7 mouse cellular contexts compared by ENCODE assay signal in the genomic region with DNA sequence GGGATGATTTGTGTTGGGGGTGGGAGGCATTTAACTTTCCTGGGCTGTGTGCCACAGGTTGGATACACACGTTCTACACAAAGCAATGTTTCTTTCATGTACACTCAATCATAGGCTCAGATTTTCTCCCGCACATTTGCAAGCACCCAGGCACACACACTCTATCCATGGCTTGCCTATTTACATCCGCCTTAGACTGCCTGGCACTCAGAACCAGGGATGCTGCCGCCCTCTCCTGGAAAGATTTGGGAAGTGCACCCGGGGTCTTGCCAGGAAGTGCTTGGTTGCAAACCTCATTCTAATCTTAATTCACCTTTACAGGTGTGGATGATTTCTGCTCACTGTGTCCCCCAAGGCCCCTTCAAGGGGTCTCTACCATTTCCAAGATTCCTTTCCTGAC.
DNase-seq lines count a peak whose midpoint lies in the region; ATAC-seq lines count a peak whose summit lies in the region.

No protein-coding gene starts in this region.

- no peak overlapping the region for H3K27ac ChIP-seq in intestine, embryonic 14.5 days (ENCODE audit: low read depth)
- H3K27ac ChIP-seq in midbrain, embryonic 14.5 days (replicated peaks; ENCODE audit: low read depth, low read length), result no peak overlapping the region

- H3K9ac ChIP-seq in intestine, embryonic 14.5 days (ENCODE audit: low read length), result no peak overlapping the region
- H3K9ac ChIP-seq in midbrain, embryonic 14.5 days (replicated peaks; ENCODE audit: low read length), result no peak overlapping the region

- H3K9me3 ChIP-seq in intestine, embryonic 14.5 days (ENCODE audit: control insufficient read depth, low read length), result no peaks in the 10 kb centered on the region
- no peaks in the 10 kb centered on the region for H3K9me3 ChIP-seq in midbrain, embryonic 14.5 days (ENCODE audit: control insufficient read depth, low read length)

- H3K4me3 ChIP-seq in intestine, embryonic 14.5 days (ENCODE audit: low read depth, low read length), result no peak overlapping the region
- H3K4me3 ChIP-seq in midbrain, embryonic 14.5 days (replicated peaks; ENCODE audit: low read depth, low read length), result no peak overlapping the region

- no peaks in the 10 kb centered on the region for H3K27me3 ChIP-seq in intestine, embryonic 14.5 days (replicated peaks; ENCODE audit: control insufficient read depth, insufficient read depth, low read length)
- H3K27me3 ChIP-seq in midbrain, embryonic 14.5 days (ENCODE audit: control insufficient read depth, insufficient read depth, low read length), result no peaks in the 10 kb centered on the region

- no peak for ATAC-seq in intestine, embryonic 14.5 days (replicated peaks; ENCODE audit: low FRiP score, low TSS enrichment, low read depth)
- peak; percentile 73 for ATAC-seq in midbrain, embryonic 14.5 days (ENCODE audit: low FRiP score, low TSS enrichment)

- intact Hi-C loops in left cerebral cortex, postnatal 14 days (cut with DNase I), result loop anchor here (1.0 to 10.0 kb wide), 3 partner anchors 71 to 369 kb away; partner anchors contain the start of gene Stk35

- H3K36me3 ChIP-seq in intestine, embryonic 14.5 days (ENCODE audit: control insufficient read depth, insufficient read depth, low read length), result no peaks in the 10 kb centered on the region
- H3K36me3 ChIP-seq in midbrain, embryonic 14.5 days (ENCODE audit: control insufficient read depth, insufficient read depth, low read length), result no peaks in the 10 kb centered on the region

- no peak overlapping the region for H3K4me2 ChIP-seq in intestine, embryonic 14.5 days (ENCODE audit: low read length)
- no peak overlapping the region for H3K4me2 ChIP-seq in midbrain, embryonic 14.5 days (ENCODE audit: low read length)

- peak; percentile 82 for DNase-seq in adipocyte (ENCODE audit: low spot score)
- DNase-seq in cerebellum, postnatal 10 days, result peak; percentile 93 to 96
- peak; percentile 89 to 91 for DNase-seq in frontal cortex, postnatal 36 days (ENCODE audit: low spot score in 2 of 2)
- peak; percentile 95 for DNase-seq in intestine, embryonic 14.5 days (ENCODE audit: low spot score)
- DNase-seq in left cerebral cortex, postnatal 14 days (ENCODE audit: low spot score in 2 of 2), result peak; percentile 87 to 90
- peak; percentile 92 for DNase-seq in midbrain, embryonic 14.5 days
- DNase-seq in spleen, adult 12 weeks (ENCODE audit: low spot score), result peak; percentile 42

- WGBS in intestine, embryonic 14.5 days, result 9% methylated on average over 5 of the region's 5 CpGs
- 8% methylated on average over 5 of the region's 5 CpGs for WGBS in midbrain, embryonic 14.5 days

- H3K4me1 ChIP-seq in intestine, embryonic 14.5 days (replicated peaks; ENCODE audit: control insufficient read depth, insufficient read depth, low read length), result no peaks in the 10 kb centered on the region
- H3K4me1 ChIP-seq in midbrain, embryonic 14.5 days (ENCODE audit: control insufficient read depth, insufficient read depth, low read length), result no peaks in the 10 kb centered on the region

Comparison
In these comparisons a context has a peak if more than half of its experiments do, and no peak if none do; other contexts are left out.
1. DNase-seq: peak in every context shown above with its lines; median percentile 95 in intestine, embryonic 14.5 days; 94 in cerebellum, postnatal 10 days; 92 in midbrain, embryonic 14.5 days; 90 in frontal cortex, postnatal 36 days; 88 in left cerebral cortex, postnatal 14 days; 82 in adipocyte; 42 in spleen, adult 12 weeks.